Mouse (Mus musculus): ENCODE results near the gene Kansl1. TPM values are rescaled to one million over a fixed set of nuclear protein-coding genes. Genes with fewer than 3 reads are reported as not detected.

Kansl1 gene
- total RNA-seq, 2 experiments from 2014 or later, result 19.4 to 19.7 TPM

- intact Hi-C loops (cut with DNase I; ENCODE audit: low total_unique reads), result no loop called here
Measured at GRCm38 (mm10) chr11:104441475-104442332, 27.0 kb downstream of the Kansl1 start.

GRCm38 (mm10) chr11:104440521-104441474, 27.9 kb downstream of the Kansl1 start:
- intact Hi-C loops (cut with DNase I; ENCODE audit: low total_unique reads), result no loop called here
- no peak for DNase-seq

More at GRCm38 (mm10) chr11:104441475-104442332, 27.0 kb downstream of the Kansl1 start:
- DNase-seq, result peak; percentile 74

- no peak for DNase-seq
- intact Hi-C loops (cut with DNase I; ENCODE audit: low total_unique reads), result no loop called here
Measured at GRCm38 (mm10) chr11:104439703-104440102, 29.0 kb downstream of the Kansl1 start.

GRCm38 (mm10) chr11:104438450-104438849, 30.2 kb downstream of the Kansl1 start:
- DNase-seq, result no peak
- intact Hi-C loops (cut with DNase I; ENCODE audit: low total_unique reads), result no loop called here

- no peak for DNase-seq
- intact Hi-C loops (cut with DNase I; ENCODE audit: low total_unique reads), result no loop called here
Measured at GRCm38 (mm10) chr11:104436394-104436954, 32.2 kb downstream of the Kansl1 start.

- DNase-seq, result no peak
- intact Hi-C loops (cut with DNase I; ENCODE audit: low total_unique reads), result no loop called here
Measured at GRCm38 (mm10) chr11:104435753-104436152, 32.9 kb downstream of the Kansl1 start.

GRCm38 (mm10) chr11:104435141-104435540, 33.5 kb downstream of the Kansl1 start:
- no peak for DNase-seq
- intact Hi-C loops (cut with DNase I; ENCODE audit: low total_unique reads), result no loop called here

- DNase-seq, result no peak
- intact Hi-C loops (cut with DNase I; ENCODE audit: low total_unique reads), result no loop called here
Measured at GRCm38 (mm10) chr11:104432251-104432650, 36.4 kb downstream of the Kansl1 start.

- intact Hi-C loops (cut with DNase I; ENCODE audit: low total_unique reads), result no loop called here
- DNase-seq, result no peak
Measured at GRCm38 (mm10) chr11:104431807-104432206, 36.9 kb downstream of the Kansl1 start.

- DNase-seq, result peak; percentile 33
- intact Hi-C loops (cut with DNase I; ENCODE audit: low total_unique reads), result no loop called here
Measured at GRCm38 (mm10) chr11:104424727-104425416, 43.8 kb downstream of the Kansl1 start.

GRCm38 (mm10) chr11:104412254-104412653, 56.4 kb downstream of the Kansl1 start:
- intact Hi-C loops (cut with DNase I; ENCODE audit: low total_unique reads), result no loop called here
- no peak for DNase-seq

- no peak for DNase-seq
- intact Hi-C loops (cut with DNase I; ENCODE audit: low total_unique reads), result no loop called here
Measured at GRCm38 (mm10) chr11:104407391-104407790, 61.3 kb downstream of the Kansl1 start.

GRCm38 (mm10) chr11:104400961-104401360, 67.7 kb downstream of the Kansl1 start:
- no peak for DNase-seq
- intact Hi-C loops (cut with DNase I; ENCODE audit: low total_unique reads), result no loop called here

- intact Hi-C loops (cut with DNase I; ENCODE audit: low total_unique reads), result no loop called here
- DNase-seq, result no peak
Measured at GRCm38 (mm10) chr11:104399459-104400216, 69.0 kb downstream of the Kansl1 start.

- no peak for DNase-seq
- intact Hi-C loops (cut with DNase I; ENCODE audit: low total_unique reads), result no loop called here
Measured at GRCm38 (mm10) chr11:104395648-104396047, 73.0 kb downstream of the Kansl1 start.

GRCm38 (mm10) chr11:104393196-104393595, 75.5 kb downstream of the Kansl1 start:
- DNase-seq, result peak; percentile 4

GRCm38 (mm10) chr11:104392153-104392552, 76.5 kb downstream of the Kansl1 start:
- no peak for DNase-seq
- intact Hi-C loops (cut with DNase I; ENCODE audit: low total_unique reads), result no loop called here

More at GRCm38 (mm10) chr11:104393196-104393595, 75.5 kb downstream of the Kansl1 start:
- intact Hi-C loops (cut with DNase I; ENCODE audit: low total_unique reads), result no loop called here

GRCm38 (mm10) chr11:104387284-104387683, 81.4 kb downstream of the Kansl1 start:
- no peak for DNase-seq
- intact Hi-C loops (cut with DNase I; ENCODE audit: low total_unique reads), result no loop called here

- intact Hi-C loops (cut with DNase I; ENCODE audit: low total_unique reads), result no loop called here
- no peak for DNase-seq
Measured at GRCm38 (mm10) chr11:104386595-104386994, 82.1 kb downstream of the Kansl1 start.

Measured in gastrocnemius, postnatal 14 days (tissue).